Mouse (Mus musculus) adrenal gland, postnatal 10 days (tissue): ENCODE measurements around the gene Gnl1. TPM values are rescaled to one million over a fixed set of nuclear protein-coding genes. Genes with fewer than 3 reads are reported as not detected.
"Not testable (repeated sequence)": the region's sequence is repeated elsewhere in the genome, so short reads cannot be mapped to it uniquely, and the experiment has no call there.

Experiments used
- DNase-seq: peaks from one replicate; pipeline ENCODE4 v3.0.0; 2021; ENCODE audit warnings: mixed read lengths
- microRNA-seq: library from miRNA; unstranded; fragments of <30 nt; microRNA quantifications from one replicate; pipeline ENCODE4 v1.2.0, GENCODE M21; 2021
- total RNA-seq, 2 experiments: library from RNA; stranded (reverse); gene quantifications; 2 replicates each; pipeline ENCODE4 v1.2.3; 2021

The Gnl1 gene
- total RNA-seq, 2 experiments from 2014 or later: 41.5 to 42.9 TPM

GRCm38 (mm10) chr17:36025197-36025596 lies 45.5 kb downstream of the Gnl1 start:
- DNase-seq: no peak

DNA sequence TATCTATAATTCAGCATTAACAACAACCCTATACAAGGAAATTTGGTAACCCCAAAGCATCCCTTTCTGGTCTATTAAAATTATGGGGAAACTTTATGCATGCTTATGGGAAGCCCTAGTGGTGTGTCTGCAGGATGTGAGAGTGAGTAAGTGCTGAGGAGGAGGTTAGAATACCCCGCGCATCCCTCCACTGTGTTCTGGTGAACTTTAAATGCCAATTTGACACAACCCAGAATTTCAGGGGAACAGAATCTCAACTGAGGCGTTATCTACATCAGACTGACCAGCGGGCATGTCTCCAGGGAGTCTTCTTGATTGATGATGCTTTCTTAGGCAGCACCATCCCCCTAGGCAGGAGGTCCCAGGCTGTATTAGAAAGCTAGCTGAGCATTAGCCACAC lies 46.2 kb downstream of the Gnl1 start:
- no peak for DNase-seq

GRCm38 (mm10) chr17:36027663-36028062 lies 48.0 kb downstream of the Gnl1 start:
- DNase-seq: no peak

GRCm38 (mm10) chr17:36028879-36029619 lies 49.4 kb downstream of the Gnl1 start:
- DNase-seq: no peak

GRCm38 (mm10) chr17:36030046-36030702 lies 50.5 kb downstream of the Gnl1 start:
- not testable (repeated sequence) for DNase-seq

DNA sequence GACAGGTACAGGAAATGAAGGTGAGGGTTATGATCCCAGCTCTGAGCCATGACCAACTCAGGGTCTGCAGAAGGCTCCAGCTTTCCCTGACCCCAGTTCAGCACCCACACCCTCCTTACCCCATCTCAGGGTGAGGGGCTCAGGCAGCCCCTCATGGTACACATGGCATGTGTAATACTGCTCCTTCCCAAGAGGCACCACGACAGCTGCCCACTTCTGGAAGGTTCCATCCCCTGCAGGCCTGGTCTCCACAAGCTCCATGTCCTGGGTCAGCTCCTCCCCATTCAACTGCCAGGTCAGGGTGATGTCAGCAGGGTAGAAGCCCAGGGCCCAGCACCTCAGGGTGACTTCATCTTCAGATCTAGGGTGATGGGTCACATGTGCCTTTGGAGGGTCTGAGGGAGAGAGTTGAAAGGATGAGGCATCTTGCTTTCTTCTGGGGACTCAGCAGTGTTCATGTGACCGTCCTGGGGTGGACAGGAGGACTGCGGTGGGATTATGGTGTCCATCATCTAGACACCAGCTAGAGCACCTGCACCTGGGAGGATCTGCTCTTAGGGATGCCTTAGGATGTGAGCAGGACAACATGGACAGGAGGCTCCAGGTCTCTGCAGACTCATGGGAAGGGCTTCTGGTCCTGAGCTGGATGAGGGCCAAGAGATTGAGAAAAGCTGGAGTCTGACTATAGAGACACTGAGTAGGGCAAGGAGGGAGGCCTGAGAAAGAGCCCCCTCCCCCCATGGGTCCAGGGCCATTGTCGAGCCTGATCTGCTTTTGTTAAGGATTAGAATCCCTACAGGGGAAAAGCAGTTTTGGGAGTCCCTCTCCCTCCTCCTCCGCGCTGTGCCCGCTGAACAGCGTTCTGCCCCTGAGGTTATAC lies 51.3 kb downstream of the Gnl1 start:
- DNase-seq: peak; percentile 27

GRCm38 (mm10) chr17:36031583-36032331 lies 52.1 kb downstream of the Gnl1 start:
- DNase-seq: peak; percentile 50

GRCm38 (mm10) chr17:36032351-36032875 lies 52.8 kb downstream of the Gnl1 start, which contains the start of gene H2-T23:
Gene H2-T23, minus strand, starts transcription at chr17:36032855.
- DNase-seq: peak; percentile 74

- DNase-seq: not testable (repeated sequence)
These were observed 54.9 kb downstream of the Gnl1 start for GRCm38 (mm10) chr17:36034524-36034923.

- peak; percentile 78 for DNase-seq
These were observed 55.5 kb downstream of the Gnl1 start for GRCm38 (mm10) chr17:36035010-36035638.

DNA sequence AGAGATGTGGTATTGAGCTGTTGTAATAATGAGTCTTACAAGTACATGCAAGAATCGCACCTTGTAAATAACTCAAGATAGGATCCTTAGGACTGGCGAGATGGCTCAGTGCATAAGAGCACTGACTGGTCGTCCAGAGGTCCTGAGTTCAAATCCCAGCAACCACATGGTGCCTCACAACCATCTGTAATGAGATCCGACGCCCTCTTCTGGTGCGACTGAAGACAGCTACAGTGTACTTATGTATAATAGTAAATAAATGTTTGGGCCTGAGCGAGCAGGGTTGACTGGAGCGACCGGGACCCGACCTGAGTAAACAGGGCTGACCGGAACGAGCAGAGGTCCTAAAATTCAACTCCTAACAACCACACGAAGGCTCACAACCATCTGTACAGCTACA lies 56.5 kb downstream of the Gnl1 start:
- not testable (repeated sequence) for DNase-seq

Small RNA genes lying within 50 kb of the gene (microRNA-seq; reads per million reads assigned to microRNA genes)
- gene Mir877: 153 reads per million, percentile 51 among the genes with 10 or more reads in this experiment

Other genes with a start within 250 kb of the Gnl1 start
- 10 to 100 TPM in 1 of 2 experiments, 1 to 10 TPM in 1; 7.6 to 19.0 TPM for gene Ier3, start 158.2 kb upstream of the Gnl1 start, total RNA-seq
- 10 to 100 TPM; 54.6 to 70.8 TPM for gene Flot1, start 156.6 kb upstream of the Gnl1 start, total RNA-seq
- 100 to 1,000 TPM; 351 to 404 TPM for gene Tubb5, start 141.5 kb upstream of the Gnl1 start, total RNA-seq
- 10 to 100 TPM; 21.9 to 27.1 TPM for gene Mdc1, start 138.3 kb upstream of the Gnl1 start, total RNA-seq
- gene Nrm, start 118.5 kb upstream of the Gnl1 start, total RNA-seq: 10 to 100 TPM; 12.7 to 18.3 TPM
- 10 to 100 TPM; 35.4 to 35.6 TPM for gene Ppp1r18, start 114.3 kb upstream of the Gnl1 start, total RNA-seq
- gene Dhx16, start 100.0 kb upstream of the Gnl1 start, total RNA-seq: 10 to 100 TPM; 36.8 to 38.0 TPM
- 10 to 100 TPM; 58.0 to 70.5 TPM for gene 2310061I04Rik, start 82.4 kb upstream of the Gnl1 start, total RNA-seq
- 10 to 100 TPM; 15.9 to 28.7 TPM for gene Atat1, start 69.8 kb upstream of the Gnl1 start, total RNA-seq
- 100 to 1,000 TPM; 101 to 104 TPM for gene Mrps18b, start 63.5 kb upstream of the Gnl1 start, total RNA-seq
- 10 to 100 TPM; 78.7 to 83.1 TPM for gene Ppp1r10, start 63.4 kb upstream of the Gnl1 start, total RNA-seq
- gene Abcf1, start 10.1 kb upstream of the Gnl1 start, total RNA-seq: 10 to 100 TPM; 72.7 to 78.3 TPM
- gene Prr3, start 385 bp downstream of the Gnl1 start, total RNA-seq: 10 to 100 TPM; 16.7 to 28.8 TPM
- gene H2-T24, start 40.7 kb downstream of the Gnl1 start, total RNA-seq: 1 to 10 TPM; 2.9 to 3.9 TPM
- 10 to 100 TPM; 55.7 to 82.7 TPM for gene H2-T23, start 53.0 kb downstream of the Gnl1 start, total RNA-seq
- 10 to 100 TPM; 23.5 to 25.4 TPM for gene H2-T22, start 62.9 kb downstream of the Gnl1 start, total RNA-seq
- gene Gm6034, start 63.1 kb downstream of the Gnl1 start, total RNA-seq: not detected
- gene Gm11127, start 78.5 kb downstream of the Gnl1 start, total RNA-seq: 1 to 10 TPM; 2.4 to 2.5 TPM
- not detected for gene Gm19684, start 141.8 kb downstream of the Gnl1 start, total RNA-seq
- not detected for gene Gm7030, start 149.6 kb downstream of the Gnl1 start, total RNA-seq
- under 1 TPM in 1 of 2 experiments, not detected in 1; 0.33 TPM for gene Gm8909, start 188.7 kb downstream of the Gnl1 start, total RNA-seq
- not detected for gene H2-T3, start 210.4 kb downstream of the Gnl1 start, total RNA-seq